Mouse (Mus musculus) heart, embryonic 13.5 days (tissue): ENCODE measurements around the gene Cenpp. TPM values are rescaled to one million over a fixed set of nuclear protein-coding genes. Genes with fewer than 3 reads are reported as not detected.

Experiments used
- ATAC-seq: fragments of 200-750 bp; cut with Nextera tagmentation; 2 replicates; pipeline ENCODE4 v1.8.0; 2017; ENCODE audit warnings: moderate TSS enrichment; ENCODE audit not compliant: insufficient number of reproducible peaks, low FRiP score, low TSS enrichment; ENCODE audit errors: extremely low read depth
- H3K27ac ChIP-seq: fragments of 300-500 bp; sonication (generic); replicated peaks from 2 replicates; pipeline ENCODE4 v1.5.1; 2015; ENCODE audit warnings: moderate library complexity, mild to moderate bottlenecking, inconsistent platforms
- H3K27me3 ChIP-seq: fragments of 300-500 bp; sonication (generic); replicated peaks from 2 replicates; pipeline ENCODE4 v1.6.1; 2015; ENCODE audit warnings: mild to moderate bottlenecking, inconsistent platforms
- H3K36me3 ChIP-seq: fragments of 300-500 bp; sonication (generic); 2 replicates; pipeline ENCODE4 v1.6.1; 2015; ENCODE audit warnings: mild to moderate bottlenecking, inconsistent platforms
- H3K4me1 ChIP-seq: fragments of 300-500 bp; sonication (generic); 2 replicates; pipeline ENCODE4 v1.6.1; 2015; ENCODE audit warnings: inconsistent platforms
- H3K4me2 ChIP-seq: fragments of 300-500 bp; sonication (generic); 2 replicates; pipeline ENCODE4 v1.6.1; 2015; ENCODE audit warnings: inconsistent platforms, mild to moderate bottlenecking, moderate library complexity
- H3K4me3 ChIP-seq: fragments of 300-500 bp; sonication (generic); 2 replicates; pipeline ENCODE4 v1.5.1; 2015; ENCODE audit warnings: moderate library complexity, mild to moderate bottlenecking, inconsistent platforms
- H3K9ac ChIP-seq: fragments of 300-500 bp; sonication (generic); 2 replicates; pipeline ENCODE4 v1.6.1; 2015; ENCODE audit warnings: inconsistent platforms, mild to moderate bottlenecking, moderate library complexity
- H3K9me3 ChIP-seq: fragments of 300-500 bp; sonication (generic); 2 replicates; pipeline ENCODE4 v1.6.1; 2016; ENCODE audit warnings: inconsistent platforms
- WGBS: fragments of 180-500 bp; shearing (Covaris S2); methylation state at CpG from one replicate; pipeline ENCODE4 v1.1.7; 2015; ENCODE audit warnings: mixed read lengths; 5-methylcytosine and 5-hydroxymethylcytosine counted together
- polyA plus RNA-seq: library from polyadenylated mRNA; unstranded; fragments of >200 nt; fragmentation: Nextera tagmentation; extraction: Ambion mirVana; gene quantifications from 2 replicates; pipeline ENCODE4 v1.2.1, GENCODE M21; 2015

Cenpp gene
- polyA plus RNA-seq, 1 experiment from 2014 or later = 23.0 TPM

DNA sequence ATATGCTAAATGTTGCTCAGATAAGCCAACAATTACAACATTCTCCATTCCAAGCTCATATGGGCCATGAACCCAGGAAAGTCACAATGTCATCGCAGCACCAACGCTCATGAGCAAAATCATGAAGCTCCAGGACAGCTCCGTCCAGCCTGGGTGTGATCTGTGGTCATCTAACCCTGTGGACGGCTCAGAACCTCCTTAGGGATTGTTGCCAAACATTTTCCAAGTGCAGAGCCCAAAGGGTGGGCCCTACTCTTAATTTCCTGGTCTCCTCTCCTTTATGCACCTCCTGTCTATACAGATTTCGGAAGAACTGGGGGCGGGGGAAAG lies 179.9 kb downstream of the Cenpp start:
- H3K9me3 ChIP-seq = no peaks in the 10 kb centered on the region
- H3K9ac ChIP-seq = no peak overlapping the region
- H3K4me3 ChIP-seq = no peak overlapping the region
- no peak overlapping the region for H3K4me2 ChIP-seq
- no peak for ATAC-seq
- H3K27ac ChIP-seq = no peak overlapping the region
- H3K36me3 ChIP-seq = no peaks in the 10 kb centered on the region
- 92% methylated on average over 6 of the region's 6 CpGs for WGBS
- peaks cover 14% of the 10 kb centered on the region for H3K4me1 ChIP-seq
- H3K27me3 ChIP-seq = no peaks in the 10 kb centered on the region

DNA sequence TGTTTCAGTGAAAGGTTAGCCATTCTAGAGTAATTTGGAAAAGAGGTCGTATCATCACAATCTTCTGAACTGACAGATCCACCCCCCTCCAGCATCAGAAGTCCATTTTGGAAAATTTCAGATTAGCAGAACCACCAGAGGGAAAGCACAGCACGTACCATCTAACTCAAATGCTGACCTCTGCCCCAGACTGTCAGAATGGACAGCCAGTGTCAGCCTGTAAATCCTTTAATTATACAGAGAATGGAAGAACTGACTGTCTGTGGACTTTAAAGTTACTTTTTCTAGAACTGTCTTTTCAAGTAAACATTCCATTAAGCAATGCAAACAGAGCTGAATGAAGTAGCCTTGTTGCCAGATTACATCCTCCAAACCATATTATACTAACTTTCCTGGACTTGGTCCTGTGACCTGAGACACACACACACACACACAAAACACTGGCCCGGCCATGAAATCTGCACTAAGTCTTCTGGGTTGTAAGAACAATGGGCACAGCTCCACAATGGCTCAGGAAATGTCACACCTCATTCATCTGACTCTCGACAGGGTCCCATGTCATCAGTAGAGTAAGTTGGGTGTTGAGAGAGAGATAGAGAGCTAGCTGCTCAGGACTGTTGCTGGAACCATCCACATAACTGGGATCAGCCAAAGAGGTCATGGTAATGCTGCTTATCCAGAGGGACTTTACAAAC lies 180.5 kb downstream of the Cenpp start:
- 65% methylated on average over 4 of the region's 4 CpGs for WGBS

DNA sequence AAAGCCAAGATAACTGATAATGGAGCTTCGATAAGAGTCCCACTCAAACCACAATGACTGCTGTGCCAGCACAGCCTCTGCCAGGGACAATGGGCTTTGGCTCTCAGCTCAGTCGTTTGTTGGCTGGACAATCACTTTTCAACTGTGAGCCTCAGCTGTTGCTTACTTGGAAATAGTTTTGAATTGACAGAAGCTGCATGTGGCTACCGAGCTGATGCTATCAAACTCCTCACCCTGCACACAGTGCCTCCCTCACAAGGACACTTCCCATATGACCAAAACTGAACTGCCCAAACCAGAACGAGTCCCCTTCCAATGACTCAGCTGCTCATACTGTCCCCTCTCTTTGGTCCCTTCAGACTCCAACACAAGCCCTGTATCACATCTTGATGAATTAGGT lies 181.8 kb downstream of the Cenpp start:
- Histone ChIP-seq H3K27me3 (no peaks in the 10 kb centered on the region), H3K9ac (no peak overlapping the region), H3K4me3 (no peak overlapping the region), H3K9me3 (no peaks in the 10 kb centered on the region), H3K27ac (no peak overlapping the region), H3K4me1 (peaks cover 15% of the 10 kb centered on the region), H3K36me3 (peaks cover 3% of the 10 kb centered on the region), H3K4me2 (no peak overlapping the region)
- WGBS = 61% methylated on average over 4 of the region's 4 CpGs
- no peak for ATAC-seq

More for the DNA sequence above, 180.5 kb downstream of the Cenpp start:
- no peaks in the 10 kb centered on the region for H3K36me3 ChIP-seq
- H3K4me3 ChIP-seq = no peak overlapping the region
- no peak overlapping the region for H3K9ac ChIP-seq
- no peaks in the 10 kb centered on the region for H3K27me3 ChIP-seq
- no peak overlapping the region for H3K27ac ChIP-seq
- no peaks in the 10 kb centered on the region for H3K9me3 ChIP-seq
- ATAC-seq = no peak
- no peak overlapping the region for H3K4me2 ChIP-seq
- H3K4me1 ChIP-seq = peaks cover 12% of the 10 kb centered on the region

DNA sequence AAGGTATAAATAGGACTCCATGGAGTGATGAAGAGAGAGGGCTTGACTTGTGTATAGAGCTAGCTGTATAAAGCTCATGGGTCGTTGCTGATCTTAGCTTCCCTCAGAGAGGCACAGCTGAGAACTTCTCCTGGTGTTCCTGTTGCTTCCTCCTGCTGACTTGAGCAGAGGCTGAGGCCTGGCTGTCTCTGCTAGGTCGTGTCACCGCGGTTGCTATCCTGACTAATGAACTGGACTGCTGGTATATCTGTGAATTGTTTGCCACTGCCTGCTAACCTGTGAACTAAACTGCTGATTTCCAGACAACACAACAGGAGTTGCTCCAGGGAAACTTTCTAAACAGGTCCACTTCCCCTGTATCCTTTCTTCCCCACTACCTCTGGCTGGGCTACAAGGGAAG lies 182.3 kb downstream of the Cenpp start:
- peaks cover 15% of the 10 kb centered on the region for H3K4me1 ChIP-seq
- H3K36me3 ChIP-seq = peaks cover 8% of the 10 kb centered on the region
- no peak overlapping the region for H3K27ac ChIP-seq
- no peaks in the 10 kb centered on the region for H3K27me3 ChIP-seq
- H3K4me2 ChIP-seq = no peak overlapping the region
- no peaks in the 10 kb centered on the region for H3K9me3 ChIP-seq
- ATAC-seq = no peak
- no peak overlapping the region for H3K4me3 ChIP-seq
- no peak overlapping the region for H3K9ac ChIP-seq
- 75% methylated on average over 4 of the region's 4 CpGs for WGBS

DNA sequence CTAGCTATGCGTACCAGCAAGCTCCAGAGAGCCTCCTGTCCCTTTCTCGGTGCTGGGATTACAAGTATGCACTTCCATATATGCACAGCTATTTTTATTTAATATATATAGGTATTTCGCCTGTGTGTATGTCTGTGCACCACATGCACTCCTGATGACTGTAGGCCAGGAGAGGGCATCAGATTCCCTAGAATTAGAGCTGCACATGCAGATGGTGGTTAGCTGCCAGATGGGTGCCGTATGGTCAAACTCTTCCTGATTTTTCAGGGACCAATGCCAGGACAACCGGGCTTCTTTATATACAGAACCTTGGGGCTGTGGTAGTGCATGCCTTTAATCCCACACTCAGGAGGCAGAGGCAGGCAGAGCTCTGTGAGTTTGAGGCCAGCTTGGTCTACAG lies 183.6 kb downstream of the Cenpp start:
- ATAC-seq = no peak
- peaks cover 15% of the 10 kb centered on the region for H3K4me1 ChIP-seq
- WGBS = 87% methylated on average over 5 of the region's 5 CpGs
- H3K36me3 ChIP-seq = peaks cover 21% of the 10 kb centered on the region
- H3K9ac ChIP-seq = no peak overlapping the region
- H3K9me3 ChIP-seq = no peaks in the 10 kb centered on the region
- H3K4me3 ChIP-seq = no peak overlapping the region
- H3K27me3 ChIP-seq = no peaks in the 10 kb centered on the region
- H3K4me2 ChIP-seq = no peak overlapping the region
- no peak overlapping the region for H3K27ac ChIP-seq

DNA sequence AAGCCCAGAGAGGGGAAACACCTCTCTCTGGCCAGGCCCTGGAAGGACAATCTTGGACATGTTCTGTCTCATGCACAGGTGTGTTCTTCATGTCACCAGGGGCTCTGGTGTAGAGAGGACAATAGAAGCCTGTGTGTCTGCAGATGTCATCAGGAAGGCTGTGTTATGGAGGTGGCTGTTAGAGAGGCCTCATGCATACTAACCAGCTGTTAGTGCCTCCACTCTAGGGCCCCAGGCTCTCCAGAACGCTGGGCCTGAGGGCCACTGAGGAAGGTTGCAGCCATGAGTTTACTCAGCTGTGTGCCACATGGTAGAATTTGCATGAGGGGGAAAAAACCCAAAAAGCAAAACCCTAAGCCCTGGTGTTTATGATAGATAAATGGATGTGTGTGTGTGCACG lies 185.0 kb downstream of the Cenpp start:
- Histone ChIP-seq H3K4me1 (peaks cover 15% of the 10 kb centered on the region), H3K4me2 (no peak overlapping the region), H3K4me3 (no peak overlapping the region), H3K9me3 (no peaks in the 10 kb centered on the region), H3K9ac (no peak overlapping the region), H3K36me3 (peaks cover 32% of the 10 kb centered on the region), H3K27me3 (no peaks in the 10 kb centered on the region), H3K27ac (no peak overlapping the region)
- 74% methylated on average over 2 of the region's 2 CpGs for WGBS
- no peak for ATAC-seq

DNA sequence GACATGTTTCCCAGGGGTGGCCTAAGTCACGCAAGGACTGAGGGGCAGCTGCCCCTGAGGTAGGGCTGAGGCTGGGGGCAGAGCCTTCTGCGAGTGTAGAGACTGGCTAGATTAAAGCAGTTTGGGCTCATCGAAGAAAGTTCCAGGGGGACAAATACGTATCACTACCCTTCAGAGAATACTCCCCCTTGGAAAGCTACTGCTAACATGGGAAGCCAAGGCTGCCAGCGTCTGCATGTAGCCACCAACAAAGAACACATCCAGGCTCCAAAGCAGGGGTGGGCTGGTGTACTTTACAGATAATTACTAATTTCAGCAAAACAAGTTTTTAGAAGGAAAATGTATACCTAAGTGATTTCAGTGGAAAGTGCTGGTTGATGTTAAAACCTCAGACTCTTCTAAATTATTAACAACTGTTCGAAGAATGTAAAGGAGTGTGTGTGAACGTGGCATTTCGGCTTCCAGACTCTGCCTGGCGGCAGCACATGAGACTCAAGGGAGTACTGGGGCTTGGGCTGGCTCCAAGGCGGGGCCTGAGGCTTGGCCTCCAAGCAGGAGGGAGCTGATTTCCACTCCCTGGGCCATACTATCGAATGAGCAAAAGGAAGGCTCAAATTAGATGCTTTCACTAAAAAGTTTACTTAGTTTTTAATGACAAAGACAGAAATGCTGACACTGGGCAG lies 186.1 kb downstream of the Cenpp start:
- Histone ChIP-seq H3K9ac (no peak overlapping the region), H3K4me2 (no peak overlapping the region), H3K27ac (peak overlapping the region; percentile 29), H3K36me3 (peaks cover 42% of the 10 kb centered on the region), H3K27me3 (no peaks in the 10 kb centered on the region), H3K4me1 (peaks cover 15% of the 10 kb centered on the region), H3K9me3 (no peaks in the 10 kb centered on the region), H3K4me3 (no peak overlapping the region)
- ATAC-seq = no peak
- WGBS = 72% methylated on average over 11 of the region's 11 CpGs

DNA sequence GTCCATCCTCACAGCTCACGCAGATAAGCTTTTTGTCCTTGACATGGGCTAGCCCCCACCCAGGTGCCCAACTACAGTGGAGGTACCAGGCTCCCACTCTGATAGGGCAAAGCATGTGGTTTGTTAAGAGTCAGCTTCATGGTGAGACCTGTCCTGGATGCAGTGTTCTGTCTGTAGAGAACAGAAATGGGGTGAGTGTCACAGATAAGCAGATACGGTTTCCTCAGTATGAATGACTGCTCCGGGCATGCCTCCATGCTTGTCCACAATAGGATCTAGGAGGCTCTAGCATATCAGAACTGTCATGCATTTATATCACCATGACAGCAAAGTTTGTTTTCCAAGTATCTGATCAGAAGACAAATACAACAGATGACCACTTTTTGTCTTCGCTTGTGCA lies 186.7 kb downstream of the Cenpp start:
- H3K4me2 ChIP-seq = no peak overlapping the region
- no peak overlapping the region for H3K27ac ChIP-seq
- peaks cover 13% of the 10 kb centered on the region for H3K4me1 ChIP-seq
- no peaks in the 10 kb centered on the region for H3K9me3 ChIP-seq
- no peak overlapping the region for H3K9ac ChIP-seq
- peaks cover 49% of the 10 kb centered on the region for H3K36me3 ChIP-seq
- ATAC-seq = no peak
- no peaks in the 10 kb centered on the region for H3K27me3 ChIP-seq
- WGBS = 84% methylated on average over 4 of the region's 4 CpGs
- no peak overlapping the region for H3K4me3 ChIP-seq

DNA sequence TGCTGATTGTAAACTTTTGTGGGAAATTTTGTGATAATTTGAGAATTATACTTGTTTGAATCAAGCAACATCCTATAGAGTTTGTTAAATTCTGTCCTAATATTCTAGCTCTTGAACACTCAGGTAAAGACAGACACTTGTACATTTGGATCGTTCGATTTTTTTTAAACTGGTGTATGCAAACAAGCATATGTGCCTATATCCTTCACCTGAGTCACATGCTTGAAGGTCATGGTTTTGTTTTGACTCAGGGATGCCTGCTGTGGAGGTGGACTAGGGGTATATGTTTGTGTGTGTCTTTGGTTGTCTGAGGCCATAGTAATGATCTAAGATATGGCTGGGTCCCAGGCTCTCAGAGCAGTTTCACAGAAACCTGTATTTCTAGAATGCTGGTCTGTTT lies 189.7 kb downstream of the Cenpp start:
- Histone ChIP-seq H3K4me3 (no peak overlapping the region), H3K36me3 (peaks cover 74% of the 10 kb centered on the region), H3K4me2 (no peak overlapping the region), H3K27ac (no peak overlapping the region), H3K9ac (no peak overlapping the region), H3K9me3 (no peaks in the 10 kb centered on the region), H3K4me1 (peaks cover 4% of the 10 kb centered on the region), H3K27me3 (no peaks in the 10 kb centered on the region)
- 88% methylated on average over 2 of the region's 2 CpGs for WGBS
- no peak for ATAC-seq

DNA sequence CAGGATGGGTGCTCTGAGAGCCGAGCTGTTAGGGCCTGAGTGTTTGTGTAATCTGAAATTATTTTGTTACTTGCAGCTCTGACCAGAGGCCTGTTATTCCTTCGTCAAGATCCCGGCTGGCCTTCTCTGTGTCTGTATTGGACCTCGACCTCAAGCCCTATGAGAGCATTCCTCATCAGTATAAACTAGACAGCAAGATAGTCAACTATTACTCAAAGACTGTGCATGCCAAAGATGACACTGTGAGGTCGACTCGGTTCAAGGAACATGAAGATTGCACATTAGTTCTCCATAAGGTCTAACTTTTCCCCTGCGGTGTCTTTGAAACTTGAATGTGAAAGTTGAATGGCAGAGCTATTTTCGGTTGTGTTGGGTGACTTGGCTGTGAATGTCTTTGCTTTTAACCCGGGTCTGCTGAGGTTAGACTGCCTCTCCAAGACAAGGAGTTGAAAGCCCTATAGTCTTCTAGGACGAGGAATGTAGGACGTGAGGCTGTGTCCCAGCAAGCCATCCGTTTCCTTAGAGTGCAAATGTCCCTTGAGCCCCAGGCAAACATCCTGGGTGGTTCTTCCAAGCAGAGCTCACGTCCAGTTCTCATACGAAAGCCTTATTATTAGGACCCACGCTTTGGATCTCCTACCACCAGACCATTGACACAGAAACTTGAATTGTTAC lies 191.0 kb downstream of the Cenpp start:
- 79% methylated on average over 15 of the region's 15 CpGs for WGBS
- ATAC-seq = no peak
- H3K27ac ChIP-seq = no peak overlapping the region
- H3K9ac ChIP-seq = no peak overlapping the region
- H3K4me2 ChIP-seq = no peak overlapping the region
- no peaks in the 10 kb centered on the region for H3K4me1 ChIP-seq
- no peak overlapping the region for H3K4me3 ChIP-seq
- no peaks in the 10 kb centered on the region for H3K9me3 ChIP-seq
- peaks cover 85% of the 10 kb centered on the region for H3K36me3 ChIP-seq
- no peaks in the 10 kb centered on the region for H3K27me3 ChIP-seq

DNA sequence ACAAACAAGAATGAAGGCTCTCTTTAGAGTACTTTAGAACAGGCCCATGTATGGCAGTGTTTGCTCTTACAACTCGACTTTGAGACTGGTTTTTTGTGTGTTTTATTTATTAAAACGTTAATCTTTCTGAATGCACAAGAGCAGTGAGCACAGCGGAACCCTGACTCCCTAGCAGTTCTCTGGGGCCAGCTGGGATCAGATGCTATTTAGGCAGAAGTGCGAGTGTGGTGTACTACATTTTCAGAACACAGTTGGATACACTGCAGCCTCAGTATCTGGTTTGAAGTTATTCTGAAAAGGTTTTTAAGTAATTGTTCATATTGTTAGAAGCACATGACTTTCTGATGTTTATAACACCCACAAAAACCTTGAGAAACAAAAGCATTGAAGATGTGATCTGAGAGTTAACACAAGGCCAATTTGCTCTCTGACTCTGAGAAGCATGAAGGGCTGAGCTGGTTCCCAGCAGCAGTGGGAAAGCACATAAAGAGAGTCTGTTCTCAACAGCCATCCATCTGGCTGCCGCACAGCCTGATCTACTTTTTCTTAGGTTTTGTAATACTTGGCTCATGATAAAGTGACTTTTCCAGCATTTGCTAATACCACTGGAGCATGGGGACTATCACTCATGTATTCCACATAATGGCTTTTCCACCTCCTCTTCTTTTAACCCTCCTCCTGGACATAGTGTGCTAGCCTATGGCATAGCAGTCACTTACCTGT lies 191.7 kb downstream of the Cenpp start:
- peaks cover 86% of the 10 kb centered on the region for H3K36me3 ChIP-seq
- no peaks in the 10 kb centered on the region for H3K9me3 ChIP-seq
- H3K9ac ChIP-seq = no peak overlapping the region
- 77% methylated on average over 5 of the region's 5 CpGs for WGBS
- no peaks in the 10 kb centered on the region for H3K4me1 ChIP-seq
- H3K4me3 ChIP-seq = no peak overlapping the region
- no peak overlapping the region for H3K4me2 ChIP-seq
- no peak overlapping the region for H3K27ac ChIP-seq
- H3K27me3 ChIP-seq = no peaks in the 10 kb centered on the region
- no peak for ATAC-seq
